ENCODE assay signal across 16 mouse cellular contexts in the genomic region with DNA sequence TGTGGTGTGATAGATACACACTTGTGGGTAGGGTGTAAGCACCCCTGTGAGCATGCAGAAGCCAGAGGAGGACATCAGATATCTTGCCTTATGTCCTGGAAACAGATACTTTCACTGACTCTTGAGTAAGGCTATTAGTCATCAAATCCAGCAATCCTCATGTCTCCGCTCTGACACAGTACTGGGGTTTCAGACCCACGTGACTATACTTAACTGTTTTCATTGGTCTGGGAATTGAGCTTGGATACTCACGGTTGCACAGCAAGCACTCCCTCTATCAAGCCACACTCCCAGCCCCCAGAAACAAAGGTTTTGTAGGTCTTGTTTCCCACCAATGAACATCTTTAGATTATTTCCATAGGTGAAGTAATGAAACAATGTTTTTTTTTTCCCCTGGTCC.
"Had no signal": no experiment of that assay in that cellular context is flagged by ENCODE, and none has a peak within 500 bp of the region (broad histone marks: within the 10 kb centered on the region; RNA-seq: fewer than 3 reads in every experiment).

No protein-coding gene starts in this region.

- H3K9ac ChIP-seq: limb, embryonic 12.5 days; liver, embryonic 15.5 days; midbrain, embryonic 12.5 days; neural tube, embryonic 15.5 days had no signal

- H3K4me1 ChIP-seq: limb, embryonic 12.5 days; liver, embryonic 15.5 days; megakaryocyte, embryonic 14.5 days; midbrain, embryonic 12.5 days had no signal

- H3K27ac ChIP-seq: kidney, postnatal 0 days; limb, embryonic 12.5 days; liver, embryonic 15.5 days; macrophage; midbrain, embryonic 12.5 days; neural tube, embryonic 15.5 days had no signal

- H3K27me3 ChIP-seq: limb, embryonic 12.5 days; liver, embryonic 15.5 days; megakaryocyte, embryonic 14.5 days; midbrain, embryonic 12.5 days; neural tube, embryonic 15.5 days had no signal

- H3K4me2 ChIP-seq: limb, embryonic 12.5 days; liver, embryonic 15.5 days; midbrain, embryonic 12.5 days; neural tube, embryonic 15.5 days had no signal

- H3K4me3 ChIP-seq: limb, embryonic 12.5 days; liver, embryonic 15.5 days; megakaryocyte, embryonic 14.5 days; midbrain, embryonic 12.5 days; neural tube, embryonic 15.5 days had no signal

- H3K36me3 ChIP-seq: limb, embryonic 12.5 days; liver, embryonic 15.5 days; midbrain, embryonic 12.5 days; neural tube, embryonic 15.5 days had no signal

- H3K9me3 ChIP-seq: limb, embryonic 12.5 days; liver, embryonic 15.5 days; midbrain, embryonic 12.5 days; neural tube, embryonic 15.5 days had no signal

- DNase-seq: kidney, adult 9 months; kidney, postnatal 36 days; layer of hippocampus, adult 9-11 months; layer of hippocampus, postnatal 36 days; liver; lung, adult 2 months; right cerebral cortex, adult 18-20 months; right cerebral cortex, postnatal 25 days; thymus, postnatal 36 days had no signal
